Mouse (Mus musculus): ENCODE results near the gene Pou2f1. TPM values are rescaled to one million over a fixed set of nuclear protein-coding genes. Genes with fewer than 3 reads are reported as not detected.
A peak's percentile ranks its signal among the peaks of the same experiment; 100 is the strongest.

The Pou2f1 gene
- polyA plus RNA-seq, 1 experiment from 2014 or later, result 4.9 TPM

DNA sequence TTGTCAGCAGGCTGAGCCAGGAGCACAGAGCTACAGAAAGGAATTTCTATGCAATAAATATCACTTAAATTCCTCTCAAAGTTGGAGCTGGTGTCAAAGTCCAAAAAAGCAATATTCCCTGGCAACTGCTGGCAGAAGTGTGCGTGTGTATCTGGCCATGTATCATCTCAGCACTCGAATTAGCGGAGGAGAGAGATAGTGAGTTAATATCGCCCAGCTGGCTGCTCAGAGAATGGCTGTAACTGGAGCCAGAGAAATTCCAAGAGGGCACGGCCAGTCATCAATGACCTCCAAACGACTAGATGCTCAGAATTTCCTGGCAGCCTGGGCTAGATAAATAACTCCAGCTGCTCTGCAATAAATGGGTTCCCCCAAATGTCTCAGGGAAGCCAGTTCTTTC lies 166.0 kb downstream of the Pou2f1 start:
- no peak overlapping the region for H3K9ac ChIP-seq (ENCODE audit: low read length)
- no peaks in the 10 kb centered on the region for H3K27me3 ChIP-seq (ENCODE audit: control insufficient read depth, insufficient read depth, low read length)
- H3K9me3 ChIP-seq (ENCODE audit: control insufficient read depth, low read length), result no peaks in the 10 kb centered on the region
- H3K27ac ChIP-seq (replicated peaks), result no peak overlapping the region
- no peak overlapping the region for H3K4me2 ChIP-seq (replicated peaks; ENCODE audit: low read depth)
- no peak for TF ChIP-seq CTCF (IDR thresholded peaks at IDR 0.05; ENCODE audit: low read depth)
- no peak for TF ChIP-seq EP300 (optimal IDR thresholded peaks at IDR 0.05)
- H3K36me3 ChIP-seq (ENCODE audit: control insufficient read depth, insufficient read depth, low read length), result no peaks in the 10 kb centered on the region
- ATAC-seq (ENCODE audit: low FRiP score, low TSS enrichment) (no peak), DNase-seq (ENCODE audit: low spot score) (no peak)
- peaks cover 3% of the 10 kb centered on the region; the same call in 1 of the 2 replicates for H3K4me1 ChIP-seq (replicated peaks; ENCODE audit: control insufficient read depth, insufficient read depth)
- 22% methylated on average over 6 of the region's 6 CpGs for WGBS
- H3K4me3 ChIP-seq (ENCODE audit: low read depth, low read length), result no peak overlapping the region

DNA sequence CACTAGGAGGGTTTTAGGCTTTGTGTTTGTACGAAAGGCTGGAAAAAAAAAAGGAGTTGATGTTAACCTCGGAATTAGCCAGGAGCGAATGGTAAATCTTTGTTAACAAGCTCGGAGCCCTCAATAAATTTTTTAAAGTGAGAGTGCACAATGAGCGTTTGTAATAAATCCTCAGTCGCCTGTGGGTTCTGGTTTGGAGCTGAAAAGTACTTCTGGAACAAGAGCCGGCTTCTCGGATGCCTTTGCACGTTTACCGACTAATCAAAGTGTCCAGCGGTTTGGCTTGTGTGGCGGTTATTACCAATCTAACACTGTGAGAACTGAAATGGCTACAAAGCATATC lies 167.9 kb downstream of the Pou2f1 start:
- TF ChIP-seq CTCF (IDR thresholded peaks at IDR 0.05; ENCODE audit: low read depth) (no peak), EP300 (optimal IDR thresholded peaks at IDR 0.05) (no peak)
- Histone ChIP-seq H3K4me3 (ENCODE audit: low read depth, low read length) (no peak overlapping the region), H3K9me3 (ENCODE audit: control insufficient read depth, low read length) (no peaks in the 10 kb centered on the region), H3K4me1 (replicated peaks; ENCODE audit: control insufficient read depth, insufficient read depth) (peaks cover 3% of the 10 kb centered on the region; the same call in 1 of the 2 replicates), H3K27ac (replicated peaks) (no peak overlapping the region), H3K9ac (ENCODE audit: low read length) (no peak overlapping the region), H3K27me3 (ENCODE audit: control insufficient read depth, insufficient read depth, low read length) (no peaks in the 10 kb centered on the region), H3K36me3 (ENCODE audit: control insufficient read depth, insufficient read depth, low read length) (no peaks in the 10 kb centered on the region), H3K4me2 (replicated peaks; ENCODE audit: low read depth) (peak overlapping the region; percentile 18; the same call in 1 of the 2 replicates)
- no peak for ATAC-seq (ENCODE audit: low FRiP score, low TSS enrichment)
- no peak for DNase-seq (ENCODE audit: low spot score)
- 20% methylated on average over 12 of the region's 12 CpGs for WGBS

DNA sequence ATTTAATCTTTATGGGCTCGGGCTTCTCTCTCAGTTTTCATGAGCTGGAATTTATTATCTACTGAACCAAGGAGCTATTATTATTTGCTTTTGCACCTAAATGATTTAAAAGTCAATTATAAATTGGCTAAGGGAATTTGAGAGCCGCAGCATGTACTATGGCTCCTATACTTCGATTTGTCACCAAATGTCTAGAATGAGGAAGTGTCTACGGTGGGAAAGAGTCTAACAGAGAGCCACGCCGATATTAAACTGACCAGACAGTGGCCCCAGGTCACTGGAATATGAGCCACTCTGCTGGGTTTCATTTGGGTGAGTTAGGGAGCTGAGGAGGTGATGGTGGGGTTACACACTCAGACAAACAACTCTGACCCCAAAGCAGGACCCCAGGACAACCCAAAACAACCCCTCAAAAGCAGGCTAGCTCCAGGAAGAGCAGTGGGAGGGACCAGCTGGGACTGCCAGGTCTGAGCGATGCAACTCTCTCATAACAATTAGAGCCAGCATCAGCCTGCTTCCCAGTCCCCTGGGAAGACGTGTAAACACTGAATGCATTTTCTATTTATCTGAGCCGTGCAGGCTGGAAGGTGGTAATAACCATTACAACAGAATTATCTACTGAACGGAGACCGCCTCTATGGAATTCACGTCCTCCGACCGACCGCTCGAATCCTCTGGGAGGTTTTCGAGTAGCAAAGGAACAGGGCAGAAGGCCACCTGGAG lies 168.4 kb downstream of the Pou2f1 start:
- Histone ChIP-seq H3K4me1 (replicated peaks; ENCODE audit: control insufficient read depth, insufficient read depth) (peaks cover 3% of the 10 kb centered on the region; the same call in 1 of the 2 replicates), H3K27me3 (ENCODE audit: control insufficient read depth, insufficient read depth, low read length) (no peaks in the 10 kb centered on the region), H3K4me3 (ENCODE audit: low read depth, low read length) (no peak overlapping the region), H3K9me3 (ENCODE audit: control insufficient read depth, low read length) (no peaks in the 10 kb centered on the region), H3K4me2 (replicated peaks; ENCODE audit: low read depth) (peak overlapping the region; percentile 18; the same call in 1 of the 2 replicates), H3K9ac (ENCODE audit: low read length) (no peak overlapping the region), H3K36me3 (ENCODE audit: control insufficient read depth, insufficient read depth, low read length) (no peaks in the 10 kb centered on the region), H3K27ac (replicated peaks) (no peak overlapping the region)
- DNase-seq (ENCODE audit: low spot score) (no peak), ATAC-seq (ENCODE audit: low FRiP score, low TSS enrichment) (no peak)
- 22% methylated on average over 17 of the region's 17 CpGs for WGBS
- TF ChIP-seq CTCF (IDR thresholded peaks at IDR 0.05; ENCODE audit: low read depth) (no peak), EP300 (optimal IDR thresholded peaks at IDR 0.05) (no peak)

DNA sequence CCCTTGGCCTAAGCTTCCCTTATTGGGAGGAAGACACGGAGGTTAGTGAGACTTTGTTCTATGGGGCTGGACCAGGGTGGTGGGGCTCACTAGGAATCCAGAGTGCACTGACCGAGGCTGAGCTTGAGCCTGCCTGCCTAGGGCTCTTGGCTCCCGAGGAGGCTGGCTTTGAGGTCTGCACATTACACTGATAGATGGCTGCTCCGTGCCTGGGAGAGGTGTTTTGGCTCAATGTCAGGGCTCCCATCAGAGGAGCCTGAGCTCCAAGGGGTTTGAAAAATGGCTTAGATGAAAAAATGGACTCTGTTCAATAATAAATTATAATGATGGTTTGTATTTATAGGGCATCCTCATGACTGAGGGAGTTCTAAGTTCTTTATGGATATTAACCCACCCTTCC lies 169.2 kb downstream of the Pou2f1 start:
- Histone ChIP-seq H3K36me3 (ENCODE audit: control insufficient read depth, insufficient read depth, low read length) (no peaks in the 10 kb centered on the region), H3K27me3 (ENCODE audit: control insufficient read depth, insufficient read depth, low read length) (no peaks in the 10 kb centered on the region), H3K9ac (ENCODE audit: low read length) (no peak overlapping the region), H3K4me2 (replicated peaks; ENCODE audit: low read depth) (no peak overlapping the region), H3K27ac (replicated peaks) (no peak overlapping the region), H3K4me3 (ENCODE audit: low read depth, low read length) (no peak overlapping the region), H3K4me1 (replicated peaks; ENCODE audit: control insufficient read depth, insufficient read depth) (peaks cover 3% of the 10 kb centered on the region; the same call in 1 of the 2 replicates), H3K9me3 (ENCODE audit: control insufficient read depth, low read length) (no peaks in the 10 kb centered on the region)
- ATAC-seq (ENCODE audit: low FRiP score, low TSS enrichment), result no peak
- no peak for TF ChIP-seq EP300 (optimal IDR thresholded peaks at IDR 0.05)
- no peak for TF ChIP-seq CTCF (IDR thresholded peaks at IDR 0.05; ENCODE audit: low read depth)
- WGBS, result 41% methylated on average over 4 of the region's 4 CpGs
- no peak for DNase-seq (ENCODE audit: low spot score)

- ATAC-seq (ENCODE audit: low FRiP score, low TSS enrichment) (no peak), DNase-seq (ENCODE audit: low spot score) (no peak)
- TF ChIP-seq EP300 (optimal IDR thresholded peaks at IDR 0.05) (no peak), CTCF (IDR thresholded peaks at IDR 0.05; ENCODE audit: low read depth) (no peak)
- Histone ChIP-seq H3K27ac (replicated peaks) (no peak overlapping the region), H3K9me3 (ENCODE audit: control insufficient read depth, low read length) (no peaks in the 10 kb centered on the region), H3K4me3 (ENCODE audit: low read depth, low read length) (no peak overlapping the region), H3K4me2 (replicated peaks; ENCODE audit: low read depth) (no peak overlapping the region), H3K27me3 (ENCODE audit: control insufficient read depth, insufficient read depth, low read length) (no peaks in the 10 kb centered on the region), H3K4me1 (replicated peaks; ENCODE audit: control insufficient read depth, insufficient read depth) (no peaks in the 10 kb centered on the region; the same call in 1 of the 2 replicates), H3K9ac (ENCODE audit: low read length) (no peak overlapping the region), H3K36me3 (ENCODE audit: control insufficient read depth, insufficient read depth, low read length) (no peaks in the 10 kb centered on the region)
- WGBS, result 88% methylated on average over 5 of the region's 5 CpGs
These were observed 172.6 kb downstream of the Pou2f1 start for GRCm38 (mm10) chr1:165829890-165830289.

DNA sequence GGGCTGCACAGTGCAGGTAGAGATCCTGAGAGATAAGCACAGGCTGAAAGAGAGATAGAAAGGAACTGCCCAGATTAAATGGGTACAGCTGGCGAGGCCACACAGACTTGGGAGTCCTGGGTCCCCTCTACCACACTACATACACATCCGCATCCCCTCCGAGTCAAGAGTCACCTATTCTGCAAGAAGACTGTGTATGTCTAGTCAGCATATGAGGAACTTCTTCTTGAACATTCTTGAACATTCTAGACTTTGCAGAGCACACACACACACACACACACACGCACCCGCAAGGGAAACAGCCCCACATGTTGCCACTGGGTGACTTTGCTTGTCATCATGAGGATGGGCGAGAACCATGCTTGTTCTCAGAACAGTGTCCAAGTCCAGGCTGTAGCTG lies 173.9 kb downstream of the Pou2f1 start:
- Histone ChIP-seq H3K9ac (ENCODE audit: low read length) (no peak overlapping the region), H3K27ac (replicated peaks) (no peak overlapping the region), H3K9me3 (ENCODE audit: control insufficient read depth, low read length) (no peaks in the 10 kb centered on the region), H3K4me2 (replicated peaks; ENCODE audit: low read depth) (no peak overlapping the region), H3K27me3 (ENCODE audit: control insufficient read depth, insufficient read depth, low read length) (no peaks in the 10 kb centered on the region), H3K4me1 (replicated peaks; ENCODE audit: control insufficient read depth, insufficient read depth) (no peaks in the 10 kb centered on the region), H3K4me3 (ENCODE audit: low read depth, low read length) (no peak overlapping the region), H3K36me3 (ENCODE audit: control insufficient read depth, insufficient read depth, low read length) (no peaks in the 10 kb centered on the region)
- WGBS, result 91% methylated on average over 6 of the region's 6 CpGs
- DNase-seq (ENCODE audit: low spot score), result no peak
- TF ChIP-seq EP300 (optimal IDR thresholded peaks at IDR 0.05) (no peak), CTCF (IDR thresholded peaks at IDR 0.05; ENCODE audit: low read depth) (no peak)
- no peak for ATAC-seq (ENCODE audit: low FRiP score, low TSS enrichment)
